Mouse (Mus musculus) gastrocnemius, postnatal 14 days (tissue): Measurements from ENCODE around the gene Cnpy3. TPM values are rescaled to one million over a fixed set of nuclear protein-coding genes. Genes with fewer than 3 reads are reported as not detected.

Experiments used
- DNase-seq: peaks from one replicate; pipeline ENCODE4 v3.0.0; 2021; ENCODE audit warnings: mixed read lengths
- intact Hi-C: fragments of 180-260 bp; cut with DNase I; formaldehyde crosslinking; loops from one replicate; pipeline ENCODE4 v1.15.1; 2025; ENCODE audit warnings: low total_unique reads
- total RNA-seq, 2 experiments: library from RNA; stranded (reverse); gene quantifications; 2 replicates each; pipeline ENCODE4 v1.2.3; 2021

Gene Cnpy3
- total RNA-seq, 2 experiments from 2014 or later, result 11.3 to 16.5 TPM

DNA sequence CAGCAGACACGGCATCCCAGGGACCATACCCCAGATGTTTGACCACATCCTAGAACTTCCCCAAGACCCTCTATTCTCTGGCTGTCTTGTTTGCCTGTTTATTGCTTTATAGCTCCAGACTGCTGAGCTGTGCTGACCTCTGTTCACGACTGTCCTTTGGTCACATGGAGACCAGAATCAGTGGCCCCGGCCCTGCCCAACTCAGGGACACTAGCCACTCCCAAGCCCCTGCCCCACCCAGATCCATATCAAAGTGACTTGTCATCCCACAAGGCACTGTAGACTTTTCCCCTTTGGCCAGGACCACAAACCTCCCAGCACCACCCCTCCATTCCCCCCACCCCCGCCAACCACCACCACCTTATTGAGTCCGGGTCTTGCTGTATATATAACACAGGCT is 52.8 kb downstream of the Cnpy3 start:
- DNase-seq, result no peak
- intact Hi-C loops, result no loop called here

DNA sequence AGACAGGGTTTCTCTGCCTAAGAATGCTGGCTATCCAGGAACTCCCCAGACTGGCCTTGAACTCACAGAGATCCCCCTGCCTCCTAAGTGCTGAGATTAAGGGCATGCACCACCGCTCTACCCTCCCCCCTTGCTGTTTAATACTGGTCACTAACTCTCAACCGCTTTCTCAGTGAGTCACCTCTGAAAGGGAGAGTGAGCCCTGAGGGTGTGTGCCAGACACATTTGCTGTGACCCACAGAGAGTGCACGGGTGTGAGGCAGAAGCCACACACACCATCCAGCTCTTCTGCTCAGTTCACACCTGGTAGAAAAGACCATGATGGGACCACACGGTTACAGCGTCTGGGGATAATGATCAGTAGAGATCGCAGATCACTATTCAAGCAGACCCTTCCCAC is 53.5 kb downstream of the Cnpy3 start:
- DNase-seq, result no peak
- intact Hi-C loops, result no loop called here

DNA sequence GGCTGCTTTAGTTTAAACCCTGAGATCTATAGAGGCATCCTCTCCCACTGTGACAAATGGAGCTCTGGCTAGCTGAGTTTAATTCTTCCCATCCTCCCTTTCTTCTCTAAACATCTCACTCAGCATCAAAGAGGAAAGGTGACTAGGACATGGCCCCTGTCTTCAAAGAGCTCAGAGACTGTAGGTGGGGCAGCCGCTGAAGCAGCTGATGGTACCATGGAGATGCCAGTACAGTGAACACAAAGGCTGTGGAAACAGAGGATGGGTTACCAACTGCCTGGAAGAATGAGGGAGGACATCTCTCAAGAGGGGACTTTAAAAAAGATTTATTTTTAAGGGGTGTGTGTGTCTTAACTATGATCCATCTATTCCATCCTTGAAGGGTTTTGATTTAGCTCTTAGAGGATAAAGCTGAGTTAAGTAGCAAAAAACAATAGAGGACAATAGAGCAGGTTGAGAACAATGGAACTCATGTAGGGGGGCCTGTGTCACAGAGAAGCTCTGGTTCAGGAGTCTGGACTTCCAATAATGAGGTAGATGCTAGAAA is 57.4 kb downstream of the Cnpy3 start:
- intact Hi-C loops, result no loop called here
- DNase-seq, result no peak

DNA sequence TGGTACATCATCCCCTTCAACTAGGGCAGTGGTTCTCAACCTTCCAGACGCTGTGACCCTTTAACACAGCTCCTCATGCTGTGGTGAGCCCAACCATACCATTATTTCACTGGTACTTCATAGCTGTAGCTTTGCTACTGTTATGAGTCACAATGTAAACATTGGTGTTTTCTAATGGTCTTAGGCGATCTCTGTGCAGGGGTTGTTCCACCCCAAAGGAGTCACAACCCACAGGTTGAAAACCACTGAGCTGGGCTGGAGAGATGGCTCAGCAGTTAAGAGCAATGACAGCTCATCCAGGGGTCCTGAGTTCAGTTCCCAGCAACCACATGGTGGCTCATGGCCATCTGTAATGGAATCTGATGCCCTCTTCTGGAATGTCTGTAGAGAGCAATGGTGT is 60.6 kb downstream of the Cnpy3 start:
- intact Hi-C loops, result no loop called here

DNA sequence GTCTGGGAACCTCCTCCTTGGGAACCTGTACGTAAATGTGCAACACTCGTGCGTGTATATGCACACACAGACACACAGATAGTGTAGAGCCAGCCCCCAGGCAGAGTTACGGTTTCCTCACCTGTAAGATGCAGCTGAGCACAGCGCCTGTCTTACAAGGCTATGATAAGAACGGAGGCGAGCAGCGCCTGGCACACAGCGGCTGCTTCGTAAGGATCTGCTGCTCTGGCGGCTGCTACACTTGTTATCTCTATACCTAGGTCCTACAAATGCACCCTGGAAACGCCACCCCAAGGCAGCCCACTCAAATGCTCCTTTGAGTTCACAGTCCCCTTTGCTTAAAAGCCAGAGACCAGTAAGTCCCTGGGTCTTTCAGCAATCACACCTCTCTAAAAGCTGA is 61.3 kb downstream of the Cnpy3 start:
- DNase-seq, result no peak
- intact Hi-C loops, result no loop called here

More for the DNA sequence above, 60.6 kb downstream of the Cnpy3 start:
- no peak for DNase-seq

DNA sequence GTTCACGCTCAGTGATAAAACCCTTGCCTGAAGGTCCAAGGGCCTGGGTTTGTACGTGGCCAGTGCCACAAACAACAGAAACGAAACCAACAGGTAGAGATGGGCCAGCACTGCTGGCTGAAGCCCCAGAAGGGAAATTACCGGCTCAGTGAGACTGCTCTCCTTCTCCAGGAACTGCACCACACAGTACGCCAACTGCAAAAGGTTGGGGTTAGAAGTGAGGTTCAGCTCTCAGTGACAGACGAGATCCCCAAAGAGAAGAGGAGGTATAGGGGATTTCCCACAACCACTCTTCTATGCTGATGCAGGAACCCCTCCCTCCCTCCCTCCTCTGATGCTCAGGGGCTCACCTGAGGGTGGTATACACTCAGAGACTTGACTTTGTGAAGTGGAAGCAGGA is 66.1 kb downstream of the Cnpy3 start:
- intact Hi-C loops, result no loop called here
- DNase-seq, result no peak

Other genes with a start within 250 kb of the Cnpy3 start
- 10 to 100 TPM in 1 of 2 experiments, 1 to 10 TPM in 1; 9.5 to 11.9 TPM for gene Cul9, start 205.8 kb downstream of the Cnpy3 start, total RNA-seq
- 10 to 100 TPM; 48.7 to 66.2 TPM for gene Srf, start 196.0 kb downstream of the Cnpy3 start, total RNA-seq
- gene Ptk7, start 122.7 kb downstream of the Cnpy3 start, total RNA-seq, result 1 to 10 TPM; 5.8 to 7.2 TPM
- gene Klc4, start 106.2 kb downstream of the Cnpy3 start, total RNA-seq, result 10 to 100 TPM; 13.7 to 14.9 TPM
- 100 to 1,000 TPM; 102 to 107 TPM for gene Mrpl2, start 106.0 kb downstream of the Cnpy3 start, total RNA-seq
- gene Cul7, start 101.9 kb downstream of the Cnpy3 start, total RNA-seq, result 10 to 100 TPM; 20.1 to 25.5 TPM
- gene Rrp36, start 77.9 kb downstream of the Cnpy3 start, total RNA-seq, result 10 to 100 TPM in 1 of 2 experiments, 1 to 10 TPM in 1; 9.5 to 11.8 TPM
- gene Mea1, start 73.4 kb downstream of the Cnpy3 start, total RNA-seq, result 10 to 100 TPM; 46.2 to 57.6 TPM
- 100 to 1,000 TPM; 150 to 154 TPM for gene Klhdc3, start 71.3 kb downstream of the Cnpy3 start, total RNA-seq
- gene Ppp2r5d, start 47.1 kb downstream of the Cnpy3 start, total RNA-seq, result 10 to 100 TPM; 26.9 to 29.1 TPM
- 10 to 100 TPM; 10.1 to 11.2 TPM for gene Pex6, start 40.8 kb downstream of the Cnpy3 start, total RNA-seq
- under 1 TPM; 0.41 to 0.75 TPM for gene Gnmt, start 23.0 kb downstream of the Cnpy3 start, total RNA-seq
- gene Ptcra, start 11.5 kb upstream of the Cnpy3 start, total RNA-seq, result not detected
- 10 to 100 TPM; 37.8 to 40.2 TPM for gene 2310039H08Rik, start 20.4 kb upstream of the Cnpy3 start, total RNA-seq
- gene Rpl7l1, start 30.5 kb upstream of the Cnpy3 start, total RNA-seq, result 10 to 100 TPM; 54.3 to 57.3 TPM
- 10 to 100 TPM in 1 of 2 experiments, 1 to 10 TPM in 1; 9.4 to 10.5 TPM for gene Bicral, start 106.3 kb upstream of the Cnpy3 start, total RNA-seq
- gene Tbcc, start 138.5 kb upstream of the Cnpy3 start, total RNA-seq, result 10 to 100 TPM; 12.9 to 14.5 TPM
- not detected for gene Prph2, start 158.2 kb upstream of the Cnpy3 start, total RNA-seq